Mouse (Mus musculus) adrenal gland, adult 10 weeks (tissue): ENCODE measurements around the gene Olfr958. TPM values are rescaled to one million over a fixed set of nuclear protein-coding genes. Genes with fewer than 3 reads are reported as not detected.

Experiments
- polyA plus RNA-seq: library from polyadenylated mRNA; stranded (reverse); fragments of 350-450 nt; fragmentation: Illumina TruSeq; extraction: RNeasy Lipid Tissue Mini Kit (QIAGEN cat#74804); gene quantifications from one replicate; pipeline ENCODE4 v1.2.3, GENCODE M21; 2014; ENCODE audit warnings: low read depth, low replicate concordance

Olfr958 gene
- polyA plus RNA-seq = not detected

GRCm38 (mm10) chr9:39553946-39554345 is at the start of gene Olfr958:
TSS of gene Olfr958 (minus strand) at chr9:39554054.

GRCm38 (mm10) chr9:39575469-39575868 is 21.6 kb upstream of the Olfr958 start, which contains the start of gene Olfr959:
TSS of gene Olfr959 (minus strand) at chr9:39575569.

GRCm38 (mm10) chr9:39515531-39515930 is 38.3 kb downstream of the Olfr958 start, which contains the start of gene Olfr957:
TSS of gene Olfr957 (minus strand) at chr9:39515809.

Other genes with a start within 250 kb of the Olfr958 start
- gene Olfr948, start 228.0 kb downstream of the Olfr958 start, polyA plus RNA-seq = not detected
- not detected for gene Olfr951, start 166.6 kb downstream of the Olfr958 start, polyA plus RNA-seq
- gene Olfr952, start 126.9 kb downstream of the Olfr958 start, polyA plus RNA-seq = not detected
- not detected for gene Olfr954, start 97.4 kb downstream of the Olfr958 start, polyA plus RNA-seq
- gene Olfr955, start 82.1 kb downstream of the Olfr958 start, polyA plus RNA-seq = not detected
- gene Olfr44, start 60.1 kb downstream of the Olfr958 start, polyA plus RNA-seq = not detected
- not detected for gene Olfr957, start 38.2 kb downstream of the Olfr958 start, polyA plus RNA-seq
- gene Olfr959, start 21.5 kb upstream of the Olfr958 start, polyA plus RNA-seq = not detected
- gene AW551984, start 50.3 kb upstream of the Olfr958 start, polyA plus RNA-seq = 27.7 TPM
- gene Olfr148, start 56.6 kb upstream of the Olfr958 start, polyA plus RNA-seq = not detected
- not detected for gene Olfr960, start 67.3 kb upstream of the Olfr958 start, polyA plus RNA-seq
- not detected for gene Olfr961, start 91.0 kb upstream of the Olfr958 start, polyA plus RNA-seq
- gene Olfr963, start 113.2 kb upstream of the Olfr958 start, polyA plus RNA-seq = not detected
- not detected for gene Olfr149, start 153.1 kb upstream of the Olfr958 start, polyA plus RNA-seq
- gene Olfr965, start 157.3 kb upstream of the Olfr958 start, polyA plus RNA-seq = not detected
- gene Olfr150, start 176.9 kb upstream of the Olfr958 start, polyA plus RNA-seq = not detected
- gene Olfr967, start 192.2 kb upstream of the Olfr958 start, polyA plus RNA-seq = not detected
- not detected for gene Olfr968, start 229.2 kb upstream of the Olfr958 start, polyA plus RNA-seq
- not detected for gene Olfr969, start 236.9 kb upstream of the Olfr958 start, polyA plus RNA-seq